Mouse (Mus musculus) lung, adult 2 months (tissue): ENCODE measurements around the gene Tceal8. TPM values are rescaled to one million over a fixed set of nuclear protein-coding genes. Genes with fewer than 3 reads are reported as not detected.

Source experiments
- DNase-seq: peaks from one replicate; pipeline ENCODE4 v3.0.0; 2022
- H3K4me1 ChIP-seq: fragments of 200-500 bp; 2 replicates; pipeline ENCODE4 v1.6.1; 2011; ENCODE audit warnings: low read length; ENCODE audit not compliant: control insufficient read depth, insufficient read depth
- H3K4me3 ChIP-seq: fragments of 200-500 bp; replicated peaks from 2 replicates; pipeline ENCODE3; 2011; ENCODE audit warnings: low read depth, mild to moderate bottlenecking, control low read depth, low read length; ENCODE audit errors: extremely low read depth
- CTCF ChIP-seq: fragments of 200-500 bp; IDR thresholded peaks from 2 replicates; pipeline ENCODE4 v1.5.1; 2011; ENCODE audit warnings: mild to moderate bottlenecking, low read length, control low read depth; ENCODE audit not compliant: insufficient read depth
- POLR2A ChIP-seq: fragments of 200-500 bp; IDR thresholded peaks from 2 replicates; pipeline ENCODE4 v1.6.1; 2011; ENCODE audit warnings: low read depth, mild to moderate bottlenecking, control low read depth, low read length, borderline replicate concordance; ENCODE audit errors: extremely low read depth
- WGBS: fragments of 180-500 bp; shearing (Covaris S2); methylation state at CpG from one replicate; pipeline ENCODE4 v1.1.7; 2018; 5-methylcytosine and 5-hydroxymethylcytosine counted together
- polyA plus RNA-seq: library from polyadenylated mRNA; depleted of rRNA; stranded (reverse); fragments of >200 nt; gene quantifications from 2 replicates; pipeline ENCODE4 v1.2.3, GENCODE M21; 2012; rRNA removed

Tceal8 gene
- polyA plus RNA-seq, 1 experiment = 11.4 TPM

GRCm38 (mm10) chrX:136135559-136135958 lies 36.6 kb downstream of the Tceal8 start:
- Histone ChIP-seq H3K4me3 (no peak overlapping the region), H3K4me1 (no peaks in the 10 kb centered on the region)
- no peak for DNase-seq
- 87% methylated on average over 4 of the region's 4 CpGs for WGBS
- no peak for TF ChIP-seq CTCF
- TF ChIP-seq POLR2A = no peak

GRCm38 (mm10) chrX:136127744-136128064 lies 44.4 kb downstream of the Tceal8 start:
- 19% methylated on average over 5 of the region's 5 CpGs for WGBS
- DNase-seq = peak; percentile 37
- TF ChIP-seq POLR2A (no peak), CTCF (0 out of 2 replicates have a peak, but pooled peaks have one; percentile 19)
- Histone ChIP-seq H3K4me1 (no peaks in the 10 kb centered on the region), H3K4me3 (no peak overlapping the region)

GRCm38 (mm10) chrX:136127038-136127743 lies 45.0 kb downstream of the Tceal8 start:
- Histone ChIP-seq H3K4me1 (no peaks in the 10 kb centered on the region), H3K4me3 (no peak overlapping the region)
- no peak for DNase-seq
- WGBS = 59% methylated on average over 8 of the region's 8 CpGs
- TF ChIP-seq CTCF (no peak), POLR2A (no peak)

Other genes with a start within 250 kb of the Tceal8 start
- 10.2 and 12.2 TPM in 2 replicates for gene Arxes2, start 178.5 kb downstream of the Tceal8 start, polyA plus RNA-seq
- 1.1 and 1.8 TPM in 2 replicates for gene Arxes1, start 139.0 kb downstream of the Tceal8 start, polyA plus RNA-seq
- 18.6 and 23.7 TPM in 2 replicates for gene Bex2, start 104.1 kb downstream of the Tceal8 start, polyA plus RNA-seq
- 0.04 and 0.06 TPM in 2 replicates for gene Nxf3, start 87.1 kb downstream of the Tceal8 start, polyA plus RNA-seq
- 10.8 and 12.0 TPM in 2 replicates for gene Bex4, start 33.3 kb downstream of the Tceal8 start, polyA plus RNA-seq
- gene Tceal5, start 31.5 kb upstream of the Tceal8 start, polyA plus RNA-seq = 0.11 TPM in 2 replicates
- not detected in 2 replicates for gene Tceal7, start 42.4 kb upstream of the Tceal8 start, polyA plus RNA-seq
- gene Bex1, start 43.2 kb upstream of the Tceal8 start, polyA plus RNA-seq = 3.0 and 3.4 TPM in 2 replicates
- 13.9 and 30.9 TPM in 2 replicates for gene Tceal9, start 72.7 kb upstream of the Tceal8 start, polyA plus RNA-seq
- 37.3 and 54.9 TPM in 2 replicates for gene Bex3, start 97.9 kb upstream of the Tceal8 start, polyA plus RNA-seq